Mouse (Mus musculus) liver, embryonic 14.5 days (tissue): ENCODE data around the gene Gdf15. TPM values are rescaled to one million over a fixed set of nuclear protein-coding genes. Genes with fewer than 3 reads are reported as not detected.

Experiments
- ATAC-seq: fragments of 200-750 bp; cut with Nextera tagmentation; 2 replicates; pipeline ENCODE4 v1.8.0; 2017; ENCODE audit warnings: moderate number of reproducible peaks, mild to moderate bottlenecking, moderate library complexity; ENCODE audit not compliant: insufficient read depth
- DNase-seq, 3 experiments: peaks; one replicate each; pipeline ENCODE4 v3.0.0-alpha.2; 2012 to 2013; ENCODE audit warnings: low read depth in 3 of 3, low spot score in 3 of 3
- H3K27ac ChIP-seq: fragments of 300-500 bp; sonication (generic); 2 replicates; pipeline ENCODE4 v1.5.1; 2014; ENCODE audit warnings: moderate library complexity, mild to moderate bottlenecking, control low read depth, inconsistent platforms
- H3K27me3 ChIP-seq: fragments of 300-500 bp; sonication (generic); 2 replicates; pipeline ENCODE4 v1.6.1; 2014; ENCODE audit warnings: mild to moderate bottlenecking, low read length, moderate library complexity; ENCODE audit not compliant: control insufficient read depth, insufficient read depth
- H3K36me3 ChIP-seq: fragments of 300-500 bp; sonication (generic); replicated peaks from 2 replicates; pipeline ENCODE4 v1.6.1; 2014; ENCODE audit warnings: low read depth; ENCODE audit not compliant: control insufficient read depth, insufficient read depth
- H3K4me1 ChIP-seq, 2 experiments: fragments of 200-500 bp in 1 of 2; fragments of 300-500 bp in 1 of 2; sonication (generic) in 1 of 2; replicated peaks; 2 replicates each; pipeline ENCODE4 v1.6.1; 2012 to 2014; ENCODE audit warnings: antibody characterized with exemption in 1 of 2, inconsistent platforms in 1 of 2, low read length in 1 of 2; ENCODE audit not compliant: control insufficient read depth in 2 of 2, insufficient read depth in 2 of 2
- H3K4me2 ChIP-seq: fragments of 300-500 bp; sonication (generic); 2 replicates; pipeline ENCODE4 v1.6.1; 2014; ENCODE audit warnings: low read depth, mild to moderate bottlenecking, control low read depth, moderate library complexity
- H3K4me3 ChIP-seq, 2 experiments: fragments of 200-500 bp in 1 of 2; fragments of 300-500 bp in 1 of 2; sonication (generic) in 1 of 2; 2 replicates each; pipeline ENCODE4 v1.5.1; 2012 to 2014; ENCODE audit warnings: low read depth in 2 of 2, low read length in 2 of 2, mild to moderate bottlenecking in 2 of 2, control low read depth in 1 of 2, inconsistent platforms in 1 of 2, moderate library complexity in 1 of 2; ENCODE audit not compliant: insufficient read depth in 1 of 2
- H3K9ac ChIP-seq: fragments of 300-500 bp; sonication (generic); replicated peaks from 2 replicates; pipeline ENCODE4 v1.6.1; 2014; ENCODE audit warnings: mild to moderate bottlenecking, control low read depth, moderate library complexity
- H3K9me3 ChIP-seq: fragments of 300-500 bp; sonication (generic); 2 replicates; pipeline ENCODE4 v1.6.1; 2016; ENCODE audit warnings: low read length, mixed read lengths; ENCODE audit not compliant: control insufficient read depth
- CTCF ChIP-seq: IDR thresholded peaks from 2 replicates; pipeline ENCODE4 v1.5.1; 2016; ENCODE audit warnings: antibody characterized with exemption, low read depth, control low read depth
- EP300 ChIP-seq: IDR thresholded peaks from 2 replicates; pipeline ENCODE4 v1.6.1; 2016; ENCODE audit warnings: antibody characterized with exemption, low read depth
- WGBS: fragments of 180-500 bp; shearing (Covaris S2); extraction: QIAGEN DNeasy Blood & Tissue Kit; methylation state at CpG from one replicate; pipeline ENCODE4 v1.1.7; 2014; ENCODE audit not compliant: insufficient replicate concordance; 5-methylcytosine and 5-hydroxymethylcytosine counted together
- polyA plus RNA-seq, 2 experiments: library from polyadenylated mRNA; depleted of rRNA in 1 of 2; stranded (reverse) in 1 of 2; unstranded in 1 of 2; fragments of >200 nt; fragmentation: Nextera tagmentation in 1 of 2; extraction: Ambion mirVana in 1 of 2; gene quantifications; 2 replicates each; pipeline versions ENCODE4 v1.2.1 to v1.2.3; 2012 to 2014

Gene Gdf15
- polyA plus RNA-seq, 2 experiments = 1.2 to 6.3 TPM

DNA sequence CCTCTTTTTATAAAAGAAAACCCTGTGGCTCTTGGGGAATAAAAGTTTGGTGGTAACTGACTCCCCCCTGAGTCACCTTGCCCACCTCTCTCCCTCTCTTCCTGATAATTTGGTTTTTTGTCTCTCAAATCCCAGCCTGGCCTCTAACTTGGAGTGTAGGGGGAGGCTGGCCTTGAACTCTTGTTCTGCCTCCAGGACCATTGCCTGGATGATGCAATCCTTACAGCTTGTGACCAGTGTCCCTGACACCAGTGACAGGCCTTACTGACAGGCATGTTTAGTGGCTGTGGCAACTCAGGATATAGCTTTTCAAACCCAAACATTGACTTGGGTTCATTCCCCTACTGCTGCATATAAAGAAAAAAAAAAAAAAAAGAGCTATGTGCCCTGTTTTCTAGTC lies 14.5 kb upstream of the Gdf15 start:
- H3K9ac ChIP-seq = no peak overlapping the region
- H3K27ac ChIP-seq = no peak overlapping the region
- H3K4me1 ChIP-seq = peaks cover 6 to 10% of the 10 kb centered on the region in 2 experiments; a peak in 2 of 4 replicates
- H3K36me3 ChIP-seq = peaks cover 5% of the 10 kb centered on the region
- no peaks in the 10 kb centered on the region for H3K9me3 ChIP-seq
- TF ChIP-seq EP300 (no peak), CTCF (no peak)
- H3K27me3 ChIP-seq = no peaks in the 10 kb centered on the region
- no peak overlapping the region for H3K4me2 ChIP-seq
- DNase-seq (no peak), ATAC-seq (no peak)
- no peak overlapping the region for H3K4me3 ChIP-seq

DNA sequence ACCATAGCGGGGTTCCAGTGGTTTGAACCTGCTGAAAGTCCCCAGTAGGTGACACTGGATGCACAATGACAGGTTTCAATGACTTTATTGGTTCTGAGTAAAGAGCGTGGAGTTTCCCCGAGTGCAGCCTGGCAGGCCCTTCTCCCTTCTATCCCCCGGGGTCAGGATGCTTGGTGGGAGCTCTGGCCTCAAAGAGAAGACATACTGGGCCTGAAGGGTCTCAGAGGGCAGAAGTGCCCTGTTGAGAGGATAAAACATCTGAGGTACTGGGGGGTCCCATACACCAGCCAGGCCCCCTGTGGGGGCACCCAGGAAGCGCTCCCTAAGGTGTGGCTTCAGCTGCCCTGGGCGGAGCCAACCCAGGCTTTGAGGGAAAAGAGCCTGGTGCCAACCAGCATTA lies 14.1 kb upstream of the Gdf15 start:
- Histone ChIP-seq H3K4me3 (no peak overlapping the region), H3K9ac (no peak overlapping the region; the same call in 1 of the 2 replicates), H3K4me2 (no peak overlapping the region), H3K9me3 (no peaks in the 10 kb centered on the region), H3K27me3 (no peaks in the 10 kb centered on the region), H3K36me3 (peaks cover 5% of the 10 kb centered on the region), H3K4me1 (peaks cover 6 to 10% of the 10 kb centered on the region in 2 experiments; a peak in 2 of 4 replicates), H3K27ac (no peak overlapping the region)
- ATAC-seq = no peak
- DNase-seq = no peak
- no peak for TF ChIP-seq CTCF
- no peak for TF ChIP-seq EP300
- 77% methylated on average over 6 of the region's 6 CpGs for WGBS

DNA sequence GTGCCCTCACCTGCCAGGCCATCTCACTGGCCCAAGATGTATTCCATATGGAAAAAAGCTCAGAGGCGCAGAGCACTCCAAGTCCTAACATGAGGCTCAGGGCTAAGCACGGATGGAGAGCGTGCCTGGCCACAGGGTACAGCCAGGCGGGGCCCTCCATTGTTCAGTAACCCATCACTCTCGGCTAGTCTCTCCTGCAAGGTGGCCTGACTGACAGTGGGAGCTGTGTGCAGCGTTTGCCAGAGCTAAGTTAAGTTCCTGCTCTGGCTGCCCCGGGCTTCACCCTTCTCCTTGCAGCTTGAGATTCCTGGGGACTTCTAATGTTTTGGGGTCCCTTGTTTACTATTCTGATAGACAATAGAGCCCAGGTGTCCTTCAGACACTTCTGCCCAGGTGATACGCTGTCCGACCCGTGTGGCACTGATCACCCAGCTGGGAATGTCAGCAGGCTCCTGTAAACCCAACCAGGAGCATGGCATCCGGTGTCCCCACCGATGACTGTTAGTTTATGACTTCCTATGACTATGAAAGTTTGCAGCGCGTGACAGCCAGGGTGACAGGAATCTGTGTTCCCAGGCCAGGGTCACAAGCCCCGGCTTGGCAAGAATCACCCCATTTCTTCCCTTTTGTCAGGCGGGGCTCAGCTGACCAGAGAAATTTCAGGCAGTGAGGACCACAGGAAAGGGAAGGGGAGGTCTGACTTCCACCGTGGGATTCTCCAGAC lies 13.4 kb upstream of the Gdf15 start:
- no peak for DNase-seq
- Histone ChIP-seq H3K9ac (no peak overlapping the region), H3K4me2 (no peak overlapping the region), H3K4me1 (peaks cover 6 to 10% of the 10 kb centered on the region in 2 experiments; a peak in 2 of 4 replicates), H3K9me3 (no peaks in the 10 kb centered on the region), H3K36me3 (peaks cover 3% of the 10 kb centered on the region), H3K27ac (no peak overlapping the region), H3K27me3 (no peaks in the 10 kb centered on the region), H3K4me3 (no peak overlapping the region)
- ATAC-seq = no peak
- 49% methylated on average over 17 of the region's 17 CpGs for WGBS
- no peak for TF ChIP-seq CTCF

DNA sequence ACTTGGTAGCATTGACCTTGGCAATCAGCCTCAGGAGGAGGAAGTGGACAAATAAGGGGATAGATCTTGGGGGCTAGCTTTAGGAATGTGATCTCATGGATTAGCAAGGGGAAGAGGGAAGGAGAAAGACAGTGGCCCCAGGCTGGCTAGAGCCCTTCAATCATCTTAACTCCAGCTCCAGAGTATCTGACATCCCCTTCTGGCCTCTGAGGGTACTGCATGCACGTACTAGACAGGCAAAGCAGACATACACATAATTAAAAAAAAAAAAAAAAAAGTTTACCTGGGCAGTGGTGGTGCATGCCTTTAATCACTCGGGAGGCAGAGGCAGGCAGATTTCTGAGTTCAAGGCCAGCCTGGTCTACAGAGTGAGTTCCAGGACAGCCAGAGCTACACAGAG lies 11.8 kb upstream of the Gdf15 start:
- 69% methylated on average over 2 of the region's 2 CpGs for WGBS
- H3K4me3 ChIP-seq = no peak overlapping the region
- TF ChIP-seq EP300 = no peak
- peak; percentile 68 for TF ChIP-seq CTCF
- H3K27me3 ChIP-seq = no peaks in the 10 kb centered on the region
- ATAC-seq = no peak
- H3K9ac ChIP-seq = no peak overlapping the region
- no peaks in the 10 kb centered on the region for H3K36me3 ChIP-seq
- H3K4me2 ChIP-seq = no peak overlapping the region
- no peak for DNase-seq
- H3K27ac ChIP-seq = no peak overlapping the region
- H3K4me1 ChIP-seq = peaks cover 4 to 7% of the 10 kb centered on the region in 2 experiments; a peak in 2 of 4 replicates
- no peaks in the 10 kb centered on the region for H3K9me3 ChIP-seq

GRCm38 (mm10) chr8:70643019-70643418 lies 10.8 kb upstream of the Gdf15 start:
- Histone ChIP-seq H3K36me3 (no peaks in the 10 kb centered on the region), H3K4me1 (peaks cover 4 to 8% of the 10 kb centered on the region in 2 experiments; a peak in 3 of 4 replicates), H3K4me2 (no peak overlapping the region), H3K9ac (no peak overlapping the region), H3K9me3 (no peaks in the 10 kb centered on the region), H3K27ac (no peak overlapping the region), H3K27me3 (no peaks in the 10 kb centered on the region), H3K4me3 (no peak overlapping the region)
- DNase-seq (no peak), ATAC-seq (no peak)
- 46% methylated on average over 3 of the region's 3 CpGs for WGBS
- no peak for TF ChIP-seq EP300
- no peak for TF ChIP-seq CTCF
